20 mouse cellular contexts compared by ENCODE assay signal in the genomic region with DNA sequence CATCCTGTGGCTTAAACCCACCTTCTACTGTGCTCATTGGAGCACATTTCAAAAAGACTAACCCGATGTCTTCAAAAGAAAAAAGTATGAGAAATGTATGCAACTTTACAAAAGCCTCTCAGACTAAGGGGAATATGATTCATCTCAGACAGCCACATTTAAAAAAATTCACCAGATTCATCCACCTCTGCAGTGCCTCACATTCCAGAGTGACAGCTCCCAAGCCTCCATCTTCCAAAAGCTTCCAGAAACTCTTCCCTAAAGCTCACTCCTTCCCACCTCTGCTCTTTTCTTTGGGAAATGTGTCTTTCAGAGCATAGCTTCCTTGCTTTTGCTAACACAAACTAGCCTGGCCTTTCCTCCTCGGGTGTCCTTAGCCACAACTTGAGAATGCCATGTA.
"Had no signal": no experiment of that assay in that cellular context is flagged by ENCODE, and none has a peak within 500 bp of the region (broad histone marks: within the 10 kb centered on the region; RNA-seq: fewer than 3 reads in every experiment).

No protein-coding gene starts in this region.

- ATAC-seq: intestine, embryonic 16.5 days; liver, postnatal 0 days; midbrain, embryonic 13.5 days; midbrain, embryonic 16.5 days had no signal

- H3K9ac ChIP-seq: liver, embryonic 14.5 days; liver, postnatal 0 days; lung, embryonic 14.5 days; midbrain, embryonic 13.5 days; neural tube, embryonic 13.5 days had no signal

- H3K27ac ChIP-seq: kidney, postnatal 0 days; left cerebral cortex, adult 2 months; liver, embryonic 14.5 days; midbrain, embryonic 10.5 days; midbrain, embryonic 13.5 days; neural tube, embryonic 13.5 days; stomach, postnatal 0 days had no signal

- H3K4me2 ChIP-seq: lung, embryonic 14.5 days; midbrain, embryonic 13.5 days; neural tube, embryonic 13.5 days had no signal

- H3K9me3 ChIP-seq: midbrain, embryonic 10.5 days; midbrain, embryonic 13.5 days; neural tube, embryonic 13.5 days had no signal

- H3K36me3 ChIP-seq: midbrain, embryonic 10.5 days; midbrain, embryonic 13.5 days; neural tube, embryonic 13.5 days had no signal

- H3K4me1 ChIP-seq: midbrain, embryonic 13.5 days; neural tube, embryonic 13.5 days had no signal

- H3K4me3 ChIP-seq: left cerebral cortex, adult 2 months; megakaryocyte, embryonic 14.5 days; midbrain, embryonic 10.5 days; midbrain, embryonic 13.5 days; neural tube, embryonic 13.5 days had no signal

- DNase-seq: kidney, adult 2 months; kidney, postnatal 25 days; layer of hippocampus, adult 9-11 months; layer of hippocampus, postnatal 36 days; liver, postnatal 0 days; lung, embryonic 14.5 days; lung, postnatal 10 days; retina, postnatal 1 day; right cerebral cortex, postnatal 4 days; thymus, postnatal 25 days had no signal
